Mouse (Mus musculus) cortical plate, adult 2 months (tissue): Measurements from ENCODE around the gene Srrm1.

Source experiments
- CTCF ChIP-seq: fragments of 200-500 bp; IDR thresholded peaks from 2 replicates; pipeline ENCODE4 v1.5.1; 2011; ENCODE audit warnings: mild to moderate bottlenecking, control low read depth, low read length; ENCODE audit not compliant: insufficient read depth; ENCODE audit errors: extremely low read depth
- POLR2A ChIP-seq: fragments of 200-500 bp; IDR thresholded peaks from 2 replicates; pipeline ENCODE4 v1.6.1; 2011; ENCODE audit warnings: mild to moderate bottlenecking, low read length, control low read depth; ENCODE audit not compliant: insufficient read depth; ENCODE audit errors: extremely low read depth

DNA sequence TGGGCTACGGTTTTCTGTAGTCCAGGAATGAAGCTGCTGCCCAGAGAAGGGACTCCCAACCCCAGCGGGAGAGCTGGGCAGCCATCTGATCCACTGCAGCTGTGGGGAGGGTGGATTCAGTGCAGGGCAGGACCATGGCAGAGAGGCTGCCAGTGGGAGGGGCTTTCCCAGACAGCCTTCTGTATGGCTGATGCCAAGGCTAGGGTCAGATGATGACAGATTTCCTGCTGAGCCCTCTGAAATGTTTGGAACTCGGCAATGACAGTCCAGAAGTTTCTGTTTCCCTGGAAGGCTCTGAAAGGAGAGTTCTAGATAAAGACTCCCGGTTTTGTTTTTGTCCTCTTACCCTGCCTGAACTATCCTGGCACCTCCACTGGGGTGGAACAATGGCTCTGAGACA, 40.4 kb downstream of the Srrm1 start:
- TF ChIP-seq CTCF (no peak), POLR2A (no peak)
